Mouse (Mus musculus) megakaryocyte-erythroid progenitor cell, adult 5-6 weeks (primary cell): ENCODE measurements at regions not wholly inside any gene's neighbourhood (a gene's known extent, or its start where the extent isn't known, plus 50 kb on each side); places are given as distances from the start of the nearest gene placed in this dataset.

Experiments used
- ATAC-seq: replicated peaks from 2 replicates; pipeline ENCODE4 v1.8.0; 2016; ENCODE audit warnings: mild to moderate bottlenecking, inconsistent platforms; ENCODE audit not compliant: severe bottlenecking, poor library complexity, low FRiP score, low TSS enrichment

DNA sequence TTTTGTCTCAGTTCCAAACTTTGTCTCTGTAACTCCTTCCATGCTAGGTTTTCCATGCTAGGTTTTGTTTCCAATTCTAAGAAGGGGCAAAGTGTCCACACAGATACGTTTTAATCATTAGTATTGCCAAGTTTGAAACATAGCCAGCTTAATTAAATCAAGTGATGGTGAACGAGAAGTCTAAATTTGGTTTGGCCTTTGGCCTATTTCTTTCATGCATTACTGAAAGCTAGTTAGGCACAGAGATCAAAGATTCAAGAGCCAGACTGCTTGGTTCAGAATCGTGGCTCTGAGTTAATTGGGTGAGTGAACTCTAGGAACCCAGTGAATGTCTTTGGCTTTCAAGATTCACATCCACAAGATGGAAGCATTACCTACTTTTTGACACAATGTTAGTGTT, 1414.8 kb downstream of the Slc22a22 start:
- ATAC-seq, result no peak

DNA sequence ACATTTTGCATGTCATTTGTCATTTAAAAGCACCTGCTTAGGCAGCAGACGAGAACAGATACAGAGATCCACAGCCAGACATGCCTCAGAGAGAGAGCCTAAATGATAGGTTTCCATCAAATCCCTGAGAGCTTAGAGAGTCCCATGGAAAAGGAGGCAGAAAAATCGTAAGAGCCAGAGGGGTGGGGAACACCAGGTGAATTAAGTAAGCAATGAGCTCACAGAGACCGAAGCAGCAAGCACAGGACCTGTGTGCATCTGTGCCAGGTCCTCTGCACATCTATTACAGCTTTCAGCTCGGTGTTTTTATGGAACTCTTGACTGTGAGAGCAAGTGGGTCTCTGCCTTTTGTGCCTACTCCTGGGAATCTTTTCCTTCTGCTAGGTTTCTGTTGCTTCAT, 1416.1 kb downstream of the Slc22a22 start:
- no peak for ATAC-seq

DNA sequence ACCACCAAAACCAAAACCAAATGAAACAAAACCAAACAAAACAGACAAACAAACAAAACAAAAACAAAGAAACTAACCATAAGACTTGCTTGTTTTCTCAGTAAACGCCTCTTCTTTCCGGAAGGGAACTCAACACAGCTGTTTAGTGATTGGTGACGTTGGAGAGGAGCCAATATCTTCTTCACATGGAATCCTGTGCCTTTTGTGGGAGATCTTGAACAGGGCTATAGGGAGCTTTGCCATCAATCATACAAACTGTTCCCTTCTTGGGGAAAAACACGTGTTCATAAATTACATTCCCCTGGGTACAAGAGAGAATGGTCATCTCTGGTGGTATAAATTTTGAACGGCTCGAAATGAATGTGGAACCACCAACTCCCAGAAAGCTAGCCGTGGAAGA, 1426.7 kb downstream of the Slc22a22 start:
- no peak for ATAC-seq

DNA sequence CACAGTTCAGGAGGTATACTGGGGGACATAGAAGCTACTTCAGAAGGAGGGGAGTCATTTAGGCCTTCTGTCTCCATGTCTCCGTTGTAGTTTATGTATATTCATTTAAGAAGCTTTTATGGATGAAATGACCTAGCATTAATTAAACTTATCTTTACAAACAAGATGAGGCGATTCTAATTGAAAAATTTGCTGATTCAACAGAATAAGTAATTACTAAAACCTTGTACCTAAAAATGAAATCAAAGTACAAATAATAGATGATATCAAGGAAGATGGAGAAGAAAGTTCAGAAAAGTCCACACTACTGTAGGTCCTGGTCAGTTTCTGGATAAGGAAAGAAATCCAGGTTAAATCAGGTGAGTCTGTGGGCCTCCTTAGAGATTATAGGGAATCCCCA, 1429.6 kb downstream of the Slc22a22 start:
- ATAC-seq, result no peak

DNA sequence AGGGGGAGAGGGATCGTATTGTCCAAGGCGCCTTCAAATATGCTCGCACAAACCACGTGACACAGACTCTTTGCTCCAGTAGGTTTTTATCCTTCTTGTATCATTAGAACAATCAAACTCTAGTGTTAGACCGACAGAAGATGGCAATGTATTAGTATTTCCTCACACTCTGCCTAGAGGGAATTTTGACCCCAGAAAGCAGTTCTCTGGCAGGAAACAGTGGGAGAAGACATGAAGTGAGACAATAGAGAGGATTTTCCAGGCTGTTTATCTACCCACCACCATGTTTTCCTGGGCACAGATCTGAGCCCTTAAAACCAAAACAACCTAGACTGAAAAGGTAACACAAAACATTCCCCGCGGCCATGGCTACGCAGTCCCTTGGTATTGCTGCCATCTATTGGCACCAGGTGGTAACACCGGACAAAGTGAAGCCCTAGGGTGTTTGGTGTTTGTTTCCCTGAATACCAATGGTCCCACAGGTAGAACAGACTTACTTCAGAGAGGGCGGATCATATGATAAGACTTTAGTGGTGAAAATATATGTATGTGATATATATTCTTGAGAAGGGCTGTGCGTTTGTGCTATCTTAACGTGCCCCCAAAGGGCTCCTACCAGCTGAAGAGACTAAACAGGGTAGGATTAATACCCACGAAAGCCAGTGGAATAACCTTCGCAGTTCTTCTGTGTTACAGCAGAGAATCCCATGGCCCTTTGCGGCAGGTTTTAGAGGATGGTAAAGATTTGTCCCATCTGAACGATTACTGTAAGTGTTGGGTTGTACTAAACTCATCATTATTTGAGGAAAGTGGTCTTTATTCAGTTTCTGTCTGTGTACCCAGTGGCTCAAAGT, 1430.5 kb downstream of the Slc22a22 start:
- ATAC-seq, result peak; percentile 97

DNA sequence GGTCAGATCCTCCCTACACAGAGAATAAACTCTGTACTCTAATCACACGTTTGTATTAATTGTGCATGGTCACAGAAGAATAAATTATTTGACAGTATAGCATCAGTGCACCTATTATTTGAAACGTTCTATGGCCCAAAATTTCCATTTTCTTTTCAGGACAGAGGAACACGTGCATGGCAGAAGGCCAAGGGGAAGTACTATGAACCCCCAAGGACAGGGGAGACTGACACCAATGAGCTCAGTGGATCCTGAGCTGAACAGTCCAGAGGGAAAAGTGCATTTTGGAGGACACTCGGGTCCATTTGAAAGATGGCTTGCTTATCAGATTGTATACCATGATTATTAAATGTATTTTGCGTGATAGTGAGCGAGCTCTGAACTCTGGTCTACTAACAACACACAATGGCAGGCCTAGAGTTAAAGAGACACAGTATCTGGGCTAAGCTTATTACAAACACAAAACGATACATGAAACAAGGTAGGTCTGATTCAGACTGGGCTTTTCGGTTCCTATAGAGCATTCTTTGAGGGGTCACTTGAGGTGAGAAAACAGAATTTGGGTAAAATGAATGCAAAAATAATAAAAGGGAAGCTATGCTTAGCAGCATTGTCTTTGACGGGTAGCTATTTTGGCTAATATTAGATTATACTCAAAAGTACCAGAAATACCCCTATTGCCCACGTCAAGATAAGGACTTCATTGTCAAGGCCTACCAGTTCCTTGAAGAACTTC, 1431.7 kb downstream of the Slc22a22 start:
- no peak for ATAC-seq

DNA sequence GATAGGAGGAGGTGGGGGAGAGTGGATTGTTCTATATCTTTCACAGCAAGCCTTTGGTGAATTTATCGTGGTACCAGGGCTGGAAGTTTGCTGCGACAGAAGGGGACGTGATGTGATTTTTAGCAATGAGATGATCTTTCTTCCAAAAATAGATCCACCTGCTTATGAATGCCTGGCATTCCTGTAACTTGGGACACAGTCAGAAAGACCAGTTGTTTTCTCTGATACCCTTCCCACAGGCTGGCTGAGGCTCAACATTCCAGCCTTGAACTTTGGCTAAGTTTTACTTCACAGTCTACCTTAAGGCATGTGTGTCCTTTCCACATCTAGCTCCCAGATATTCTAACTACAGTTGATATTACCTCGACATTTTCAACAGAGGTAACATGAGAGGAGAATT, 1434.1 kb downstream of the Slc22a22 start:
- ATAC-seq, result no peak

DNA sequence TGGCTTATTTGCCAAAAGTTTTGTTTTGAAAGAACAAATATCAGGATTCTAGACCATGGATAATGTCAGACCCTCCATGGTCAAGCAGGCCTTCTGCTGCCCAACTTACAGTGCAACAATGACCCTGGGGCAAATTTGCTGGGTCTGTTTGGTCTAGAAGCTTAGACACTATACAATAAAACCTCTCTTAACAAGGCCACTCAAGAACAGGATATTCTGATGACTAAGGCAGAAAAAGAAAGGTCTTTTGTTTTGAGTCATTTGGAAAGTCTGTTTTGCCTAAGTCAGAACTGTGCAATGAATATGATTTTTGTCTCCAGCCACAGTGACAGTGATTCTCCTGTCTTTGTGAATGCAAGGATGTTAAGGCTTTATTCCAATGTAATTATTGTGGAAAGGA, 1435.0 kb downstream of the Slc22a22 start:
- no peak for ATAC-seq

DNA sequence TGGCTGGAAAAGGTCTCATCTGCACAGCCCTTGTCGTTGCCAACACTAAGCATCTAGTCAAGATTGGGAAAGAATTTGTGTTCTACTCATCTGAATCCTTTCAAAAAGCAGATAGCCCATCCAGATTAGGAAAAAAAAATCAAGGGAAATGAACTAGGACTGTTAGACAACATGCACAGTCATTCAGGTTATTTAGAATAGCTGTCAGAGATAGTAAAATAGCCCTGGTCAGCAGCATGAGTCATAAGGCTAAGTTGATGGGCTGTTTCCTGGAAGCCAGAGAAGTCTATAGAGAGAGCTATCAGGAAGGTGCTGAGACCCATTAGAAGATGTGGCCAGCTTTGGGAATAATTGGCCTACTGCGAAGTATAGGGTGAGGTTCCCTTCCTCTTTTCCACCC, 1447.4 kb downstream of the Slc22a22 start:
- no peak for ATAC-seq

DNA sequence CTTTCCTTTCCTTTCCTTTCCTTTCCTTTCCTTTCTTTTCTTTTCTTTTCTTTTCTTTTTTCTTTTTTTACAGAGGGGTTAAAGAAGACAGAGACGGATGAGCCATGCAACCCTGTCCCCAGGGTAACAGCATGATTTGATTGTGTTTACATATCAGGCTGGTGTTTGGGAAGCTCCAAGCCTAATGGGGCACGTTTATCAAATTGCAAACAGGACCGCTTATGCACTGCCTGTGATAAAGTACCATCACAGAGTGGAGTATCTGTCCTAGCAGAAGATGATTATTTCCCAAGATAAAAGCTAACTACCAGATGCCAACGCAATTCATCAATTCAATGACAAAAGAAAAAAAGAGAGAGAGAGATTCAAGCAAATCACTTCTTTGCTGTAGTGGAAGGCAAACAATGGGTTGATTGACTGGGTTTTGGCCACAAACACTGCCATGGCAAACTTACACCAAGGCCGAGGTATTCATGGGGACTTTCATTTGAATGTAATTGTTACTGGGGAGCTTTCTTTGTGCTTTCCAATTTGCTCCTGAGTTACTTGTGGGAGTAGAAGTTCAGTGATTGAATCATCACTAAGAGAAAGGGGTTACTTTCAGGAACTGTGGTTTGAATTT, 1450.1 kb downstream of the Slc22a22 start:
- ATAC-seq, result no peak

DNA sequence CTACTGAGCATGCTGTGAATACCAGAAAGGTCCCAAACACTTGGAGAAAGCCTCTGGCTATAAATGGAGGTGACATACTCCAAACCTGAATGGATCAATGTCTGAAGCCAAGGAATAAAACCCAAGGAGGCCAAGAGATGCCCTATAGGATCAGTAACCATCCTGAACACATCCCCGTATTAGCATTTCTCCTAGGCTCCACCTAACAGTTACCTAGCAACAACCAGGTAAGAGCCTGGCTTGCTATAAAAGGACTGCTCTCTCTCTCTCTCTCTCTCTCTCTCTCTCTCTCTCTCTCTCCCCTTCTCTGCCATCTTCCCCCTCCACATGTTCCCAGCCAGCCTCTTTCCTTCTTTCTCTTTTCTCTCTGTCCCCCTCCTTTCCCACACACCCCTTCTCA, 1452.7 kb downstream of the Slc22a22 start:
- ATAC-seq, result no peak

DNA sequence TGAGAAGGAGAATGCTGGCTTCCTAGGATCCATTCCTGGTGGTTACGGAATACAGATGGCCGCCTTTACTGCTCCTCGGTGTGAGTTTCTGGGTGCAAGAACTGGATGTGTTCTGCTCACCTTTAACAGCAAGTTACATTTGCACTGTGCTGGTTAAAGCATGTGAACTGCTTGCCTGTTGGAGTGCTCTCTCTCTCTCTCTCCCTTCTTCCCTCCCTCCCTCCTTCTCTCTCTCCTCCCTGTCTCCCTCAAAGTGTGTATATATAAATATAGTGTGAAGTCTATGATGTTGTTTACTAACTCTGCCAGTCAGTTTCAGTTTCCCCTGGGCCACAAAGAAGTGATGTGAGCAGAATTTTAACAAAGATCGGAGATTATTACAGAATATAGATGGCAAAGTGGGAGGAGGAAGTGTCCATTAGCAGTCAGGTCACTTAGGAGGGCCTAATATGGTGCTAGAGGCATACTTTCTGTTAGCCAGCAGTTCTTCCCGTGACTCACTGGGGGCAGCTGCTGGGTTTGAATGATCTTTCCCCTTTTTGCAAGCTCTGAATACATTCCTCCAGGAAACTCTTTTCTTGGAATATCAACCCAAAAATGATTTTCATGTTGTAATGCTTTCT, 1453.5 kb downstream of the Slc22a22 start:
- ATAC-seq, result no peak

DNA sequence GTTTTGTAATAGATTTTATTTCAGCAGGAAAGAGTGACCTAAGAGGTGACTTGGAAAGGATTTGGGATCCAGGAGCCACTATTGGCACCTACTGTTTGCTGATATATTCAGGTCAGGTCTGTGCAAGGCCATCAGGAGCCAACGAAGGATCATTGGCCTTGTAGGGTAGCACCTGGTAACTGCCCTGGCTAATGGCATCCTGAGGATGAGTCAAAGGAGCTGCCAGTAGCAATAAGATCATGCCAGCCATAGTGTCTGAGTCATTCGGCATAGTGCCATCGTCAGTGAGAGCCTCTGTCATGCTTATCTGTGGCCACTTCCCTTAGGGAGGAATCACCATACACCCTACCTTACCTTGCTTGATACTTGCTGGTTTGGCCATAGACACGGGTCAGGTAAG, 1455.1 kb downstream of the Slc22a22 start:
- ATAC-seq, result no peak

DNA sequence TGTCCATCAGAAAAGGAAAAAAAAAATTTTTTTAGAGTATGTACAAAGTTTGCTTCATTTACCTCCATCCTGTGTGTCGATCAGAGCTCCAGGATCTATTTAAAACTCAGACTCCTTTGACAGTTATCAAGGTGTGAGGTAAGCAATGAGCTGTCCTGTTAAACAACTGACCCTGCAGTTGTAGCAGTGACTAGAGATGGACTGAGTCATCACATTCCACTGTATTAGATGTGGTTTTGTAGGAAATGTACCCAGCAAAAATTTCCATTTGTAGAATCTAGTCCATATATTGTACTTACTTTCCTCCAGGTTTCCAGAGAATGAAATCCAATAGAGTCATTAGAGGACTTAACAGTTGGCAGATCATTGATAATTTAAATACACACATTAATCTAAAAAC, 1459.3 kb downstream of the Slc22a22 start:
- no peak for ATAC-seq

DNA sequence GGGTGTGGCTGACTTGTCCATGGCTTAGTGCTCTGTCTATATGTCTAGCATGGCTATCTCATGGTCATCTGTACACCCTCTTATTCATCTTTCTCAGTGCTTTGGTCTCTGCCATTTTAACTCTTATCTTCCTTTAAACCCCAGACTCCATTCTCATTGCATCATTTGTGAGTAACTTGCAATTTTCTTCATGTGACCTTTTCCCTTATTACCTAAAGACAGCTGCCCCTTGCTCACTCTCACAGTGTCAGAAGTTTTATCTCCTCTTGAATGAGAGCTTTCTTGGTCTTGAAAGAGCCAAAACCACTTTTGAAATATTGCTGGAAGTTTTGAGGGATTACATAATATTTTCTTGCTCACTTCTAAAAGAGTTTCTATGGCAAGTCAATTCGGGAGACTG, 1459.9 kb downstream of the Slc22a22 start:
- ATAC-seq, result no peak

DNA sequence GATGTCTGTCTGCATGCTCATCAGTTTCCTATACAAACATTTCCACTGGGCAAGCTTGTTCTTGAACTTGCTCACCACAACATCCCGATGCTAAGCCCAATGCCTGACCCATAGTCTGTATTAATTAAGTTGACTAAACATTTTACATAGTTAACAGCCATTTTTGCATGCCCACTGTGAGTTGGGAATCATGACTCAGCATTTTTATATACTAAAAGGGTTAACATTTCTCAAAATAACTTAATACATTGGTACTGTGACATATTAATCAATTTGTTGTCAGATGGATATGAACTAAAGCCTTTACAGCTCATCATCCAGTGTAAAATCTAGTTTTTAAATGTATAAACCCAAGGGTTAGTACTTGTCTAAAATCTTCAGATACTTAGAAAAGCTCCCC, 1461.4 kb downstream of the Slc22a22 start:
- no peak for ATAC-seq

DNA sequence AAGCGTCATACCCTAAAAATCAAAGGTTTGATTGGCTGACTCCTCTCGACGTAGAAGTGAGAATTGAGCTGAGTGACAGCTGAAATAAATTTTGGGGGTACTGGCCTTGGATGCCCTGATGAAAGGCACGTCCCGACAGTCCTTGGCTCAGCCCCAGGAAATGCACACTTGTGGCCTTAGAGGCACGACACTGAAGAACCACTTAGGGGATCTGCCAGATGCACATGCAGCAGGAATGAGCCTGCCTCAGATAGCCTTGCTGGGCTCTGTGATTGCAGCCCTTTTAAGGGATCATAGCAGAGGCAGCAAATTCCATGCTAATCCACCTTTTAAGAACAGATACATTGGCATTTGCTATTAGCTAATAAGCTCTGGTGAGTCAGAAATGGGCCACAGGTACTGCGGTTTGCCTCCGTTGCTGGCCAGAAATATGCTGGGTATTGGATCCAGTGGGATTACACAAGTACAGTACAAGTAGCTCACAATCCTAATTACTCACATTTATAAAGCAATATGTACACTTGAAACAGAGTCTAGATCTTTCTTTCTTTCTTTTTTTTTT, 1463.3 kb downstream of the Slc22a22 start:
- no peak for ATAC-seq

DNA sequence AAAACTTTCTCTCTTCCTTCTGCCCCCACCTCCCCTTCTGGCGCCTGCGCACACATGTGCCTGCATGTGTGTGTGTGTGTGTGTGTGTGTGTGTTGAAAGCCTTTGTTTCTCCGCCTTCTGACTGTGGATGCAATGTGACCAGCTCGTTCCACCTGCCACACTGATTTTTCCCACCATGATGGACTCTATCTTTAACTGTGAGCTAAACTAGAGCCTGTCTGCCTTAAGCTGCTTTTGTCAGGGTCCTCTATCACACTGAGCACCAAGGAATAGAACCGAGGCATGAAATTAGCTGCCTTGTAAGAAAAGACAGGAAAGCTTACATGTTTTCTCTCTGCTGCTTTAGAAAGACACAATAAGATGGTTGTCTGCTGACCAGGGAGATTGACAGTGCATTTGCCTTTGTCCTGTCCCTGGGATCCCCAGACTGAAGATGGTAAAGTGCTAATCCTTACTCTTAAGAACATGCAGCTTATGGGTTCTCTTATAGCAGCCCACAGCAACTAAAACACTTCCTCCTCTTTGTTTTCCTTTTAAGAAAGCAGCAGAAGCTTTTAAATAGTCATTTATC, 1468.7 kb downstream of the Slc22a22 start:
- ATAC-seq, result no peak

DNA sequence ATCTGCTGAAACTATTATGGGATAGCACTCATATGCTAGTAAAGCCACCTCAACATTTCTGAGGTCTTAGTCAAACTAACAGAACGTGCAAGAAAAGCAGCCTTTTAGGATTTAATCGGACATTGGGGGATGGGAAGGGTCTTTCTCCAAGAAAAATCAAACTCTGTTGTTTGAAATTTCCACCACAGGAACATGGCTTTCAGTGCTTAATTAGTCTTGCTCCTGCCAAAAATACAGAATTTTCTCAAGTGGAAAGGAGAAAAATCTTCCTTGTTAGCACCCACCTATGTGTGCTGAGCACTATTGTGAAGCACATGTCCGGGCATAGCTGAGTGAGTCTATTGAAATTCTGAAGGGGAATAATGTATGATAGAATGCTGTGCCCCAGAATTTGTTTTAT, 1470.0 kb downstream of the Slc22a22 start:
- no peak for ATAC-seq

DNA sequence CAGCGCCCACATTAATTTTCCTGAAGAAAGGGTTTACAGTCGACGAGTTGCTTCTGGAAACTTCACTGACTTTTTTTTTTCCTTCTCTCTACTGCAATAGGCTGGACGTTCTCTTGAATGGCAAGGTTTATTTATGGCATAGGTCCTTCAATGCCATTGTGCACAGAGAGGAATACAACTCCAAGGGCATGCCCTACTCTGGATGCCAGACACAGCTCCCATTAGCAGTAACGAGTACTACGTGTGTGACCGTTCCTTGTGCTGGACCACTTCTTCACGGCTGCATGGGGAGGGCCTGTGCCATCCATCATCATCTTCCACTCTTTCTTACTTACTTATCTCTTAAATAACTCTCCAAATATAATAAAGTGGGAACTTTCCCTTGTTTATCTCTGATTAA, 1472.1 kb downstream of the Slc22a22 start:
- ATAC-seq, result no peak
